Mouse (Mus musculus): ENCODE measurements around the gene Uba7.

Uba7 gene

GRCm38 (mm10) chr9:107975399-107976386 is at the start of gene Uba7:
TSS of gene Uba7 (plus strand) at chr9:107975505.
- peak; percentile 91 for DNase-seq (ENCODE audit: low spot score)

DNA sequence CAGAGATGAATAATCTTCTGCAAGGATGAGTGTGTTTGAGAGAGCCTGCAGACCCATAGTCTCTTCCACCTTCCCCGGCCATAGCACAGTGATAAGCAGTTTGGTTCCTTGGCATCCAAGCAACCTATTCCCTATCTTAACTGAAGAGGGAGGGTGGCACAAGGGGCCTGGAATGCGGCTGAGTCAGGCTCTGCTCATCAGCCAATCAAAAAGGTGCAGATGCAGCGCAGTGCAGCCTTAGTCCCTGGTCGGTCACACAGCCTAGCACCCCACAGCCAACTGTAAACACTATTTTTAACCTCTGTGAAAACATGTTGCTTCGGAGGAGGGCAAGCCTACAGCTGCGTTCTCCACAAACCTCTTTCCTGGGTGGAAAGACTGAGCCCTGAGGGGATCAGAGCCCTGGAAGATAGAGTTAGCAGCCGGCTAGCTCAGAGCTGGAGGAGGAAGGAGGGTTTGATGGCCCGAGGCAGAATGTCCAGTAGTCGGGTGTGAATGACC is 48.3 kb upstream of the Uba7 start:
- no peak for DNase-seq (ENCODE audit: low spot score)

- DNase-seq (ENCODE audit: low spot score) = no peak
Measured at GRCm38 (mm10) chr9:107927749-107928148, 47.6 kb upstream of the Uba7 start.

DNA sequence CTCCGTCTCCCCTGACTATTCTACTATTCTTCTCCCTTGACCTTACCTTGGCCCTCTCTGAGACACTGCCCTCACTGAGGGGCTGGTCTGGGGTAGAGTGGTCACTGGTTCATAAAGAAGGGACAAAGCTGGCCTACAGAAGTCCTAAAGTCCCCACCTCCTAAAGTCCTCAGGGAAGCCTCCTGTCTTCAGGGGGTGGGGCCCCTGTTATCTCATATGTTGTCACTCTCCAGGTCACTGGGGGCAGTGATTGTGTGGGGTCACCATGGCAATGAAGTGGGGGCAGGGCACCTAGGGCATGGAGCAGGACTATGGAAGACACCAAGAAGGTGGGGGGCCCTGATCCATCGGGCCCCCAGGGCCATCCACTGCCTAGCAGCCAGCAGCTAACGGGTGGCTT is 47.1 kb upstream of the Uba7 start, which contains the start of gene Actl11:
Actl11 (plus strand) TSS at position 301 of the 400 bp plus-strand sequence.
- no peak for DNase-seq (ENCODE audit: low spot score)

GRCm38 (mm10) chr9:107932221-107932620 is 43.1 kb upstream of the Uba7 start:
- no peak for DNase-seq (ENCODE audit: low spot score)

DNA sequence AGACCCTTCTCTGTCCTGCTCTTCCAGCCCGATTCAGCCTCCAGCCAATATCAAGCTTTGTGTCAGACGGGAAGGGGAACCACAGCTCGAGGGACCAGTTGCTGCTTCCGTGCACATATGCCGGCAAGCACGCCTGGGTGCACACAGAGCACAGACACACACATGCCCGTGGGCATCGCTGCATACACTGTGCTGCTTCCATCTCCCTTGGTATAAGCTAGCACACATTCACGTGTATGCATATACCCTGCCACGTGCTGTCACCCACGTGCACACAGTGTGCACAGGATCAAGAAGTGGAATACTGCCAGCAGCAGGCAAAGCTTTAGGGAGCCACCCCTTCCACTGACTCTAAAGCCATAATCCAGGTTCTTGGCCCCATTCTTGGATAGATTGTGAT is 41.2 kb upstream of the Uba7 start:
- no peak for DNase-seq (ENCODE audit: low spot score)

GRCm38 (mm10) chr9:107935374-107935773 is 39.9 kb upstream of the Uba7 start, which contains the start of gene Camkv:
TSS of gene Camkv (plus strand) at chr9:107935674.
- no peak for DNase-seq (ENCODE audit: low spot score)

DNA sequence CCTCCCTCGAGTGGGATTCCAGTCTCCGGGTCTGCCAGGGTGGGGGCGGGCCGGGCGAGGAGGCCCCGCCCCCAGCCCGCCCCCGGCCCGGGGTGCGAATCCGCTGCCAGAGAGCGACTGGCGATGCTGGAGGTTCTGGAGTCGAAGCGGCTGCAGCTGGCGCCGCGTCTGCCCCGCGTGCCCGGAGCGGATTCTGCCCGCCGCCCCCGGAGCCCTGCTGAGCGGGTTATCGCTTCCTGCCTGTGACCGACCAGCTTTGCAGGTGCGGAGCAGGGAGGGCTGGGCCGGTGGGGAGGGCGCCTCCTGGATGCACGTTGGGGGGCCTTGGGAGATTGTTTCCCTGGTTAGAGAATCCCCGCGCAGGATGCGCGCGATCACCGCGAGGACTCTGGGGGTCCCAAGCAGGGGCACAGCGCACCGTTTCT is 39.5 kb upstream of the Uba7 start:
- DNase-seq (ENCODE audit: low spot score) = no peak

DNA sequence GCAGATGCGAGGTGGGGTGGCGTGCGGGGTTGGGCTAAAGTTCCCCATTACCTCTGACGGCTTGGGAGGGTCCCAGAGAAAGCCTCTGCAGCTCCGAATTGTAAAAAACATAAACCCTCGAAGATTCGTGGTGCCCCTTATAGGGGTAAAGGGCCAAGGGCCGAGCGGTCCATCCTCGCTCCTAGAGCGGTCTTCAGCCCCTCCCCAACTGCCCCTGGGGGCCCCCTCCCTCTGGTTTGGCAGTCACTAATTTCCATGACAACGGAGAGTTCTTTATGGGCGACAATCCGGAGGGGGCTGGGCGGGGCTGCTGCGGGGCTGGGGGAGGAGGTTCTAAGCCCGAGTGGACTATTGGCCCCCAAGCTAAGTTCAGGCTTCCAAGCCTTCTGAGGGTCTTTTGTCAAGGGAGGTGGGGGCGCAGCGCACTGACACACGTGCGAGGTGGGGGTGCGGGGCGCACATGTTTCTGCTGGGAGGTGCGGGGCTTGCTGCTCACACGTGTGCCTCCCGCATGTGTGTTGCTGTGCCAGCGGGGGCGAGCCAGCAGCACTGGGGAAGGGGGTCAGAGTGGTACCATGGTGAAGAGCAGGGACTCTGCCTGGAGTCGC is 39.0 kb upstream of the Uba7 start:
- DNase-seq (ENCODE audit: low spot score) = no peak

GRCm38 (mm10) chr9:107936831-107937230 is 38.5 kb upstream of the Uba7 start:
- no peak for DNase-seq (ENCODE audit: low spot score)

GRCm38 (mm10) chr9:107947241-107948194 is 27.8 kb upstream of the Uba7 start:
- DNase-seq (ENCODE audit: low spot score) = no peak

DNA sequence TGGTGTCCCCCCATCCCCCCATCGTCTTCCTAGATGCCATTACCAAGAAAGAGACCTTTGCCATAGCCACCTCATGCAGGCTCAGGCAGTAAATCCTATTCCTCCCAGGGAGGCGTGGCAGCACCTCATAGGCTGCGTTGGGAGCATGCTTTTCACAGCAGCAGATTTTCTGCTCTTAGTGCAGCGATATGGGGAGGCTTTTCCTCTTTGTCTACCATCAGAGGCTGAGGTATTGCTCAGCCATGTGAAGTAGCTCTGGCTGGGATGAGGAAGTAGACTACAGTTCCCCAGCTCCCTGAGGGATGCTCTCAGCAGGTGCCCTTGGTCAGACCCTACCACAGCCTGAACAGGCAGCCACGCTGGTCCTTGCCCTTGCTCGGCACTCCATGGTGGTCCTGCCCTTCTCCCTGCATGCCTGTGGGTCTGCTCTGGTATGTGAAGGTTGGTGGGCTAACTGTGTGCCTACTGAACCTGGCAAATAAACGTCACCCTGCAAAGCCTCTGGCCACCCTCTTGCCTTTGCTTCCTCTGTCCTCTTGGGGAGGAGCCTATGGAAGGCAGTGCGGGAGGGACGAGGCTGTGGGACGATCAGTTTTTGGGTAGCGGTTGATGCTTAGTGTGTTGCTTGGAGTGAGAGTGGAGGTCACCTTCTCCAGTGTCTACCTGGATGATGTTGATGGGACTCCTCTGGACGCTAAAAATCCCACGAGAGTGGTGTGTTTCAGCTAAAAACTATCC is 26.0 kb upstream of the Uba7 start:
- no peak for DNase-seq (ENCODE audit: low spot score)

DNA sequence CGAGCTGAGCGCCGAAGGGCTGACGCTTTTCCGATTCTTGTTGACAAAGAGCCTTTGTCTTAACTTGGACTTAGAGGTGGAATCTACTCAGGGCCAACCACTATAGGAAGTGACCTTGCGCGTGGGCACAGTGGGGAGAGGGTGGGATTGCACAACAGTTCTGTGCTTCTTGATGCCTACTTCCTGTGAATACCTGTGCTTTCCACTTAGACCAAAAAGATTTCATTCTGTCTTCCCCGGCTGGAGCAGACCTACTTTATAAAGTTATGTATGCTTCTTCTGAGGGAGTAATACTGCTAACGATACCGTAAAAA is 25.4 kb upstream of the Uba7 start, which contains the start of gene Traip:
Traip (plus strand) TSS at position 215 of the 314 bp plus-strand sequence.
- no peak for DNase-seq (ENCODE audit: low spot score)

DNA sequence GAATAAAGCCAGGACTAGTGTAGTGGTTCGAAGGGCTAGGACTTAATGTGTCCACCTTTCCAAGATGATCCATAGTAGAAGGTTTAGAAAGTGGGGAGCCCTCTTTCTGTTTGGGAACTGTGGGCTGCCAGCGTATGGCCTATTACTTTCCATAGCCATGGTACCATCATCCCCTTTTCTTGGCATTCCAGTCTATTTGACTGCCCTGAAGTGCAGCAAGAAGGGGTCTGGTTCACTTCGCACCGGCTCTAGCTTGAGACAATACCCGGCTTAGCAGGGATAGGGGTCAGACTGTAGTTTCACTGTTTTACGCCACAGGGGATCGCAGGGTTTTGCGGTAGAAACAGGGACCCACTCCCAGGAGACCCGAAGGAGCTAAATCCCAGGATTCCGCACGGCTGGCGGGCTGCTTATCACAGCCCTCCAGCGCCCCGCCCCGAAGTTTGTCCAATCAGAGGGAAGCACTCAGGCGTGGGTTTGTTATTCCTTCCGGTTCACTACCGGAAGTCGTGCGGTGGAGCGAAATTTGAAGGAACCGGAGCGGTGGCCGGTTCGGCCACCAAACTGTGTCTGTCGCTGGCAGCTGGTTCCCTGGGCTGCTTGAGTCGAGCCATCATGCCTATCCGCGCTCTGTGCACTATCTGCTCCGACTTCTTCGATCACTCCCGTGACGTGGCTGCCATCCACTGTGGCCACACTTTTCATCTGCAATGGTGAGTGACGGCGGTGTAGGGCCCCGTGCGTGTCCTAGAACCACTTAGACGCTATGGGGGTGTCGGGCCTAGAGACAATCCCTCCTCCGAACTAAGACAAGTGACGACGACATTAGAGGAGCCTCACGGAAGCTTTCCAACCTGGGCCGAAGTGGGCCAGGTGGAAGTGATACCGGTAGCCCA is 24.6 kb upstream of the Uba7 start:
- peak; percentile 90 for DNase-seq (ENCODE audit: low spot score)

DNA sequence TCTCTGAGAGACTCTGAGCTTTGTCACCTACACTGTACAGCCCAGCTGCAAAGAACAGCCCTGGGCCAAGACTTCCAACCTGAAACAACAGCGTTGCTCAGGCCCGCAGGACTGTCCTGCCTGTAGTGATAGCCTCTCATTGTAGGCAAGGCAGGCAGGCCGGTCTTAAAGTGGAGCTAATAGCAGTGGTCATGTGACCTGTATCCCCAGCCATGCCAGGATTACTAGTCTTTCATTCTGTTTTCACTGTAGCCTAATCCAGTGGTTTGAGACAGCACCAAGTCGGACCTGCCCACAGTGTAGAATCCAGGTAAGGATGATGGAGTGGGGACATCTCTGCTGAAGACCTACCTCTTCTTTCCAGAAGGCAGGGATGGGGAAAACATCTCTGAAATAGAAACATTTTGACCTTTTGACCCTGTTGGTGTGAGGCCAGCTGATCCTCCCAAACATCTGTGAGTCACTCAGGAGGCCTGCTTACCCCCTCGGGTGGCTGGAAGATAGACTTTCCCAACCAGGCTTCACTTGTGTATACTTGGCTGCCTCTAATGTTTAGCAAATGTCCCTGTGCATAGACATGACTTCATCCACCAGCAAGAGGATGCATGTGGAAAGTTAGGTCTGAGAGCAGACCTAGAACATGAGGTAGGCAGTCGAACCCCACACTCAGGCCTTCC is 19.6 kb upstream of the Uba7 start:
- no peak for DNase-seq (ENCODE audit: low spot score)

DNA sequence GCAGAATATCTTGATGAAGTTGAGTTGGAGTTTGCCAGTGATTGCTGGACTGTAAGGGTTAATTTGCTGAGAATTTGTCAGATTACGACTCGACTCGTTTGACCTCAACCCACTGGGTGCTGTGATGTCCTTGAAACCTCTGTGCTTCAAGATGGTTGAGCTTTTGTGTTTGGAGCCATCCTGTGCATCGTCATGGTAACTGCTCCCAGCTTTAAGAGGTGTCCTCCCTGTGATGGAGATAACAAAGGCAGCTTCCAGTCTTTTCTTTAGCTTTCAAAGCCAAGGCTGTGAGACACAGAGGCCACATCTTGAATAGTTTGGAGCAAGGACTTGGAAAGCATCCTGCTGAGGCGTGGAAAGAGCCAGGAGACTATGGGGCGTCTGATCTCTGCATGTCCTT is 18.2 kb upstream of the Uba7 start:
- DNase-seq (ENCODE audit: low spot score) = no peak

GRCm38 (mm10) chr9:107959896-107960295 is 15.4 kb upstream of the Uba7 start:
- no peak for DNase-seq (ENCODE audit: low spot score)

GRCm38 (mm10) chr9:107960928-107961327 is 14.4 kb upstream of the Uba7 start:
- no peak for DNase-seq (ENCODE audit: low spot score)

- no peak for DNase-seq (ENCODE audit: low spot score)
Measured at GRCm38 (mm10) chr9:107961351-107961762, 13.9 kb upstream of the Uba7 start.

Data from c-Kit-positive CD71-positive TER-119-positive erythroid progenitor cells, embryonic 14.5 days (primary cell).